Mouse (Mus musculus) right cerebral cortex, postnatal 14 days (tissue): ENCODE measurements around the gene Dner.

Experiments
- DNase-seq: peaks from one replicate; pipeline ENCODE4 v3.0.0; 2022

Gene Dner

GRCm38 (mm10) chr1:84436281-84436680 lies 259.7 kb downstream of the Dner start:
- DNase-seq: no peak

- no peak for DNase-seq
These were observed 262.6 kb downstream of the Dner start for GRCm38 (mm10) chr1:84433291-84433980.

GRCm38 (mm10) chr1:84432311-84432710 lies 263.7 kb downstream of the Dner start:
- no peak for DNase-seq

GRCm38 (mm10) chr1:84428331-84428730 lies 267.7 kb downstream of the Dner start:
- no peak for DNase-seq

GRCm38 (mm10) chr1:84427757-84428156 lies 268.3 kb downstream of the Dner start:
- DNase-seq: peak; percentile 33

GRCm38 (mm10) chr1:84426679-84427078 lies 269.3 kb downstream of the Dner start:
- no peak for DNase-seq

GRCm38 (mm10) chr1:84422881-84423280 lies 273.1 kb downstream of the Dner start:
- no peak for DNase-seq

GRCm38 (mm10) chr1:84421845-84422244 lies 274.2 kb downstream of the Dner start:
- DNase-seq: no peak

GRCm38 (mm10) chr1:84419416-84419815 lies 276.6 kb downstream of the Dner start:
- DNase-seq: no peak

- DNase-seq: no peak
These were observed 277.5 kb downstream of the Dner start for GRCm38 (mm10) chr1:84418511-84418910.

GRCm38 (mm10) chr1:84417761-84418238 lies 278.2 kb downstream of the Dner start:
- DNase-seq: no peak

GRCm38 (mm10) chr1:84417276-84417675 lies 278.7 kb downstream of the Dner start:
- no peak for DNase-seq

- DNase-seq: no peak
These were observed 281.6 kb downstream of the Dner start for GRCm38 (mm10) chr1:84414464-84414863.

- no peak for DNase-seq
These were observed 286.5 kb downstream of the Dner start for GRCm38 (mm10) chr1:84409514-84409913.

GRCm38 (mm10) chr1:84408873-84409272 lies 287.1 kb downstream of the Dner start:
- DNase-seq: no peak

GRCm38 (mm10) chr1:84406891-84407290 lies 289.1 kb downstream of the Dner start:
- no peak for DNase-seq

- no peak for DNase-seq
These were observed 290.3 kb downstream of the Dner start for GRCm38 (mm10) chr1:84405551-84406290.

GRCm38 (mm10) chr1:84404880-84405279 lies 291.1 kb downstream of the Dner start:
- DNase-seq: no peak

- no peak for DNase-seq
These were observed 293.9 kb downstream of the Dner start for GRCm38 (mm10) chr1:84402154-84402553.

- DNase-seq: no peak
These were observed 296.4 kb downstream of the Dner start for GRCm38 (mm10) chr1:84399671-84400070.

GRCm38 (mm10) chr1:84399118-84399517 lies 296.9 kb downstream of the Dner start:
- no peak for DNase-seq

- DNase-seq: no peak
These were observed 299.2 kb downstream of the Dner start for GRCm38 (mm10) chr1:84396787-84397186.

GRCm38 (mm10) chr1:84395928-84396327 lies 300.1 kb downstream of the Dner start:
- no peak for DNase-seq

GRCm38 (mm10) chr1:84390961-84391360 lies 305.1 kb downstream of the Dner start:
- no peak for DNase-seq
